Mouse (Mus musculus): ENCODE data around the gene Lxn. TPM values are rescaled to one million over a fixed set of nuclear protein-coding genes. Genes with fewer than 3 reads are reported as not detected.
A peak's percentile ranks its signal among the peaks of the same experiment; 100 is the strongest.

Gene Lxn
- polyA plus RNA-seq (2015; fragmentation: Nextera tagmentation; extraction: Ambion mirVana), result 72.3 and 74.4 TPM in 2 replicates

DNA sequence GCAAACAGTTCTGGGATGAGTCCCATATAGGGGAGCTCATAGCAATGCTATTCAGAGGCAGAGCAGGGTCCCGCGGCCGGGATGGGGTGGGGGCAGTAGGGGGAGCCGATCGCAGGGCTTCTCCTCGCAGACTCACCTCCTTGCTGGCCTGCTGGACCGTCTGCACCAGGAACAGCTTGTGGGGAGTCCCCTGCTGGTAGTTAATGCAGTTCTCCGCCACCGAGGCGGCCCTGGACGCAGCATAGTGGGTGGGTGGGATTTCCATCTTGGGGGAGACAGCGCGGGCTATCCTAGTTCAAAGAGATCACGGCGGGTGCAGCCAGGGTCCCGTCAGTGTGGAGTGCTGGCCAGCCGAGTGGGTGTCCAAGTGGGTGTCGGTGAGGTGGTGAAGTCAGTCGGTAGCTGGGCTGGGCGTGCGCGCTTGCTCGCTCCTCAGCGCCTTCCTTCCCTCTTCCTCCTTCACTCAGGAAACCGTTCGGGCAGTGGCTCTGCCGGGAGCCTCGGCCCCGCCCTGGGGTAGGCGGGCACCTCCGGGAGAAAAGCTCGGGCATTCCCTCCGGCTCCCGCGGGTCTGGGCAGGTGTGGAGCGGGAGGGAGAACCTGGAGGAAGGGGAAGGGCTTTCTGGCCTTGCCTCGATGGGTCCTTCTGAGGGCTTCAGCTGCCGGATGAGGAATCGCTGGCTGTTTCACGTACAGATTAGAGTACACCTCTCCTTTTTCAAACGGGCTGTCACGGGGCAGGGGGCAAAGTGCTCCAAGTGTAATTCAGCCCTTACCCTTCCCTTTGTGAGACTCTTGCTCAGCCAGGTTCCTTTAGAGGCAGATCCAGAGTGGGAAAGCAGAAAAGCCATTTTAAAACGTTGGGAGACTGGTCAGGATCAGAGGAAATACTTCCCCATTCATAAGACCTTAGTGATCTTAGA, at the start of gene Lxn:
Gene Lxn, minus strand, starts transcription at position 477 of the 923 bp plus-strand sequence.
- no peaks in the 10 kb centered on the region for H3K9me3 ChIP-seq (replicated peaks; ENCODE audit: control insufficient read depth, low read length)
- H3K4me1 ChIP-seq (ENCODE audit: control insufficient read depth, insufficient read depth, low read length), result peaks cover 13% of the 10 kb centered on the region
- H3K27ac ChIP-seq (ENCODE audit: low read length), result peak within 1 kb of the TSS; percentile 79
- peak; percentile 92 for ATAC-seq (replicated peaks; ENCODE audit: extremely low read depth, insufficient read depth, low FRiP score)
- no peaks in the 10 kb centered on the region for H3K27me3 ChIP-seq (ENCODE audit: control insufficient read depth, insufficient read depth, low read length)
- under 1% methylated on average over 43 of the region's 43 CpGs for WGBS
- H3K36me3 ChIP-seq (ENCODE audit: control insufficient read depth, insufficient read depth), result peaks cover 31% of the 10 kb centered on the region
- peak within 1 kb of the TSS; percentile 86 for H3K4me3 ChIP-seq (ENCODE audit: low read length)
- H3K9ac ChIP-seq (ENCODE audit: low read length), result peak within 1 kb of the TSS; percentile 80
- H3K4me2 ChIP-seq (ENCODE audit: low read depth, low read length), result peak within 1 kb of the TSS; percentile 92

- H3K27ac ChIP-seq (ENCODE audit: low read length), result no peak overlapping the region
- H3K4me1 ChIP-seq (ENCODE audit: control insufficient read depth, insufficient read depth, low read length), result no peaks in the 10 kb centered on the region; the same call in 1 of the 2 replicates
- no peaks in the 10 kb centered on the region for H3K36me3 ChIP-seq (ENCODE audit: control insufficient read depth, insufficient read depth)
- WGBS, result 1% methylated on average over 5 of the region's 5 CpGs
- no peak for ATAC-seq (replicated peaks; ENCODE audit: extremely low read depth, insufficient read depth, low FRiP score)
- H3K4me2 ChIP-seq (ENCODE audit: low read depth, low read length), result no peak overlapping the region
- no peak overlapping the region for H3K4me3 ChIP-seq (ENCODE audit: low read length)
- no peaks in the 10 kb centered on the region for H3K9me3 ChIP-seq (replicated peaks; ENCODE audit: control insufficient read depth, low read length)
- H3K9ac ChIP-seq (ENCODE audit: low read length), result no peak overlapping the region
- peaks cover 14% of the 10 kb centered on the region for H3K27me3 ChIP-seq (ENCODE audit: control insufficient read depth, insufficient read depth, low read length)
Observed at GRCm38 (mm10) chr3:67512807-67513206, 49.1 kb upstream of the Lxn start.

GRCm38 (mm10) chr3:67508216-67508892, 44.6 kb upstream of the Lxn start:
- H3K36me3 ChIP-seq (ENCODE audit: control insufficient read depth, insufficient read depth), result no peaks in the 10 kb centered on the region
- no peaks in the 10 kb centered on the region for H3K4me1 ChIP-seq (ENCODE audit: control insufficient read depth, insufficient read depth, low read length)
- H3K27ac ChIP-seq (ENCODE audit: low read length), result no peak overlapping the region
- H3K4me3 ChIP-seq (ENCODE audit: low read length), result no peak overlapping the region
- no peak for ATAC-seq (replicated peaks; ENCODE audit: extremely low read depth, insufficient read depth, low FRiP score)
- WGBS, result 80% methylated on average over 10 of the region's 10 CpGs
- H3K9ac ChIP-seq (ENCODE audit: low read length), result no peak overlapping the region
- H3K9me3 ChIP-seq (replicated peaks; ENCODE audit: control insufficient read depth, low read length), result no peaks in the 10 kb centered on the region
- no peaks in the 10 kb centered on the region for H3K27me3 ChIP-seq (ENCODE audit: control insufficient read depth, insufficient read depth, low read length)
- H3K4me2 ChIP-seq (ENCODE audit: low read depth, low read length), result no peak overlapping the region

- H3K4me1 ChIP-seq (ENCODE audit: control insufficient read depth, insufficient read depth, low read length), result no peaks in the 10 kb centered on the region
Observed at GRCm38 (mm10) chr3:67505286-67505685, 41.6 kb upstream of the Lxn start.

GRCm38 (mm10) chr3:67503878-67504277, 40.2 kb upstream of the Lxn start:
- H3K9me3 ChIP-seq (replicated peaks; ENCODE audit: control insufficient read depth, low read length), result no peaks in the 10 kb centered on the region
- no peak overlapping the region for H3K27ac ChIP-seq (ENCODE audit: low read length)
- H3K9ac ChIP-seq (ENCODE audit: low read length), result no peak overlapping the region
- no peak for ATAC-seq (replicated peaks; ENCODE audit: extremely low read depth, insufficient read depth, low FRiP score)
- no peaks in the 10 kb centered on the region for H3K27me3 ChIP-seq (ENCODE audit: control insufficient read depth, insufficient read depth, low read length)
- H3K4me3 ChIP-seq (ENCODE audit: low read length), result no peak overlapping the region
- H3K4me2 ChIP-seq (ENCODE audit: low read depth, low read length), result no peak overlapping the region
- no peaks in the 10 kb centered on the region for H3K36me3 ChIP-seq (ENCODE audit: control insufficient read depth, insufficient read depth)
- WGBS, result 18% methylated on average over 3 of the region's 3 CpGs
- no peaks in the 10 kb centered on the region for H3K4me1 ChIP-seq (ENCODE audit: control insufficient read depth, insufficient read depth, low read length)

More at GRCm38 (mm10) chr3:67505286-67505685, 41.6 kb upstream of the Lxn start:
- Histone ChIP-seq H3K27ac (ENCODE audit: low read length) (no peak overlapping the region), H3K9me3 (replicated peaks; ENCODE audit: control insufficient read depth, low read length) (no peaks in the 10 kb centered on the region), H3K4me2 (ENCODE audit: low read depth, low read length) (no peak overlapping the region), H3K36me3 (ENCODE audit: control insufficient read depth, insufficient read depth) (no peaks in the 10 kb centered on the region), H3K27me3 (ENCODE audit: control insufficient read depth, insufficient read depth, low read length) (no peaks in the 10 kb centered on the region), H3K9ac (ENCODE audit: low read length) (no peak overlapping the region), H3K4me3 (ENCODE audit: low read length) (no peak overlapping the region)
- WGBS, result 80% methylated on average over 2 of the region's 2 CpGs
- no peak for ATAC-seq (replicated peaks; ENCODE audit: extremely low read depth, insufficient read depth, low FRiP score)

DNA sequence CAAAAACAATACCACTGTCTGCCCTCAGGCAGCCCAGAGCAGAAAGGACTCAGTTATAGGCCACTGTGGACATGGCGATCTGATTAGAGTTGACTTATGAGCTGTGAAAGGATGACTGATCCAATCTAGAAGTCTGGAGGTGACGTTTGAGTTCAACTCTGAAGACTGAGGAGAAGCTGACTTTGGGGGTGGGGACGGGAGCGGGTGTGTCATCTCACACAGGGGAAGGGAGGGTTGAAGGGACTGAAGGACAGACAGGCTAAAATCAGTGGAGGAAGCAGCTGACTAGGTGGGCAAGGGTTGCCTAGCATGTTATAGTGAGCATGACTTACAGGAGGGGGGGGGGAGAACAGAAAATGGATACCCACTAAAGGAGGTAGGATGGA, 35.7 kb upstream of the Lxn start:
- no peak for ATAC-seq (replicated peaks; ENCODE audit: extremely low read depth, insufficient read depth, low FRiP score)
- no peaks in the 10 kb centered on the region for H3K27me3 ChIP-seq (ENCODE audit: control insufficient read depth, insufficient read depth, low read length)
- no peaks in the 10 kb centered on the region for H3K9me3 ChIP-seq (replicated peaks; ENCODE audit: control insufficient read depth, low read length)
- H3K36me3 ChIP-seq (ENCODE audit: control insufficient read depth, insufficient read depth), result no peaks in the 10 kb centered on the region
- no peak overlapping the region for H3K4me3 ChIP-seq (ENCODE audit: low read length)
- no peaks in the 10 kb centered on the region for H3K4me1 ChIP-seq (ENCODE audit: control insufficient read depth, insufficient read depth, low read length)
- H3K4me2 ChIP-seq (ENCODE audit: low read depth, low read length), result no peak overlapping the region
- H3K9ac ChIP-seq (ENCODE audit: low read length), result no peak overlapping the region
- WGBS, result 89% methylated on average over 4 of the region's 4 CpGs
- H3K27ac ChIP-seq (ENCODE audit: low read length), result no peak overlapping the region

DNA sequence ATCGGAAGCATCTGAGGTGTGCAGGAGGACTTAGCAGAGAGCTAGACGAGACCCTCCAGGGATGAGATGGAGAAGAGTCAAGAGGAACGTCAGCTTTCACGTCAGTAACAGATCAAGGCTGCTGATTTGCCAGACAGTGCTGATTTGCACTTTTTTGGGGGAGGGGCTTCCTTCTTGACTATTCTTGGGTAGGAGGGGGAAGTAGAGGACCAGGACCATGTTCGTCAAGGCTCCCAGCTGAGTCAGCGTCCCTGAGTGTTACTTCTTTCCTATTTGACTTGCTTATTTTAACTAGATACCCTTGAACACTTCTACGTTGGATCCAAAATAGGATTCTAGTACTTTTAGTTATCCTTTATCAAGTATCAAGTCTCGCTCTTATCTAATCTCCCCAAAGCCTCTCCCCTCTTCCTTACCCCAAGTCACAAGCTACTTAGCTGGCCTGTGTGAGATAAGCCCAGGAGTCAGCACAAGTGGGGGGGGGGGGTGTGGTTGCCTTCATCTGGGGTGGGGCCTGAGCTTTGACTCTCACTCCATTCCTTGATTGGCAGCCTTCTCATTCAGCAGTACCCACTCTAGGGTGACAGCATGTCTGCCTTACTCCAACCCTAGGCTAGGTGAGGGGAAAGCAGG, 35.2 kb upstream of the Lxn start:
- no peak for ATAC-seq (replicated peaks; ENCODE audit: extremely low read depth, insufficient read depth, low FRiP score)
- no peak overlapping the region for H3K27ac ChIP-seq (ENCODE audit: low read length)
- no peak overlapping the region for H3K9ac ChIP-seq (ENCODE audit: low read length)
- no peaks in the 10 kb centered on the region for H3K4me1 ChIP-seq (ENCODE audit: control insufficient read depth, insufficient read depth, low read length)
- H3K9me3 ChIP-seq (replicated peaks; ENCODE audit: control insufficient read depth, low read length), result no peaks in the 10 kb centered on the region
- H3K36me3 ChIP-seq (ENCODE audit: control insufficient read depth, insufficient read depth), result no peaks in the 10 kb centered on the region
- H3K4me3 ChIP-seq (ENCODE audit: low read length), result no peak overlapping the region
- no peak overlapping the region for H3K4me2 ChIP-seq (ENCODE audit: low read depth, low read length)
- WGBS, result 75% methylated on average over 8 of the region's 8 CpGs
- no peaks in the 10 kb centered on the region for H3K27me3 ChIP-seq (ENCODE audit: control insufficient read depth, insufficient read depth, low read length)

DNA sequence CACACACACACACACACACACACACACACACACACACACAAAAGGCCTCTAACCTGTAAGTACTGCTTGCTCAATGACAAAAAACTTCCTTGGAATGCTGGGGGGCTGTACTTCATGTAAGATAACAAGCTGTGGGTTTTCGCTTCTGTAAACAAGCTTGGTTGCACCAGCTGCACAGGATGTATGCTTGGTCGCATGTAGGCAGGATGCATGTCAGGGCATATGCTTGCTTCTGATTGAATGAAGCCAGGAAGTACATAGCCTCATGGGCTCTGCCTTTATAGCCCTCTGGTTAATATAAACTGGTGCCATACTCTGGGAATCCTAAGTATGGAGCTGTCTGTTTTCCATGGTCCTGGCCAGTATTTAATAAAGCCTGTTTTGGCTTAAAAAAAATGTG, 34.3 kb upstream of the Lxn start:
- Histone ChIP-seq H3K9ac (ENCODE audit: low read length) (no peak overlapping the region), H3K9me3 (replicated peaks; ENCODE audit: control insufficient read depth, low read length) (no peaks in the 10 kb centered on the region), H3K4me3 (ENCODE audit: low read length) (no peak overlapping the region), H3K27ac (ENCODE audit: low read length) (no peak overlapping the region), H3K4me1 (ENCODE audit: control insufficient read depth, insufficient read depth, low read length) (no peaks in the 10 kb centered on the region), H3K4me2 (ENCODE audit: low read depth, low read length) (no peak overlapping the region), H3K36me3 (ENCODE audit: control insufficient read depth, insufficient read depth) (no peaks in the 10 kb centered on the region), H3K27me3 (ENCODE audit: control insufficient read depth, insufficient read depth, low read length) (no peaks in the 10 kb centered on the region)
- WGBS, result 75% methylated on average over 2 of the region's 2 CpGs
- ATAC-seq (replicated peaks; ENCODE audit: extremely low read depth, insufficient read depth, low FRiP score), result no peak

- no peak overlapping the region for H3K4me2 ChIP-seq (ENCODE audit: low read depth, low read length)
- WGBS, result 85% methylated on average over 10 of the region's 10 CpGs
- no peak overlapping the region for H3K9ac ChIP-seq (ENCODE audit: low read length)
- no peaks in the 10 kb centered on the region for H3K9me3 ChIP-seq (replicated peaks; ENCODE audit: control insufficient read depth, low read length)
- ATAC-seq (replicated peaks; ENCODE audit: extremely low read depth, insufficient read depth, low FRiP score), result no peak
- H3K36me3 ChIP-seq (ENCODE audit: control insufficient read depth, insufficient read depth), result no peaks in the 10 kb centered on the region
- no peak overlapping the region for H3K27ac ChIP-seq (ENCODE audit: low read length)
- H3K27me3 ChIP-seq (ENCODE audit: control insufficient read depth, insufficient read depth, low read length), result no peaks in the 10 kb centered on the region
- no peak overlapping the region for H3K4me3 ChIP-seq (ENCODE audit: low read length)
- no peaks in the 10 kb centered on the region for H3K4me1 ChIP-seq (ENCODE audit: control insufficient read depth, insufficient read depth, low read length)
Observed at GRCm38 (mm10) chr3:67496310-67496709, 32.6 kb upstream of the Lxn start.
